Mouse (Mus musculus) midbrain, embryonic 12.5 days (tissue): ENCODE measurements around the gene 4930502E18Rik. TPM values are rescaled to one million over a fixed set of nuclear protein-coding genes. Genes with fewer than 3 reads are reported as not detected.
"Not testable (repeated sequence)": the region's sequence is repeated elsewhere in the genome, so short reads cannot be mapped to it uniquely, and the experiment has no call there.

ENCODE experiments used
- ATAC-seq: fragments of 200-750 bp; cut with Nextera tagmentation; 2 replicates; pipeline ENCODE4 v1.8.0; 2017; ENCODE audit warnings: low read depth, moderate TSS enrichment, moderate library complexity; ENCODE audit not compliant: low FRiP score
- H3K27ac ChIP-seq: fragments of 300-500 bp; sonication (generic); replicated peaks from 2 replicates; pipeline ENCODE4 v1.5.1; 2016; ENCODE audit warnings: mild to moderate bottlenecking
- H3K27me3 ChIP-seq: fragments of 300-500 bp; sonication (generic); 2 replicates; pipeline ENCODE4 v1.6.1; 2016; ENCODE audit warnings: mild to moderate bottlenecking
- H3K36me3 ChIP-seq: fragments of 300-500 bp; sonication (generic); 2 replicates; pipeline ENCODE4 v1.6.1; 2016
- H3K4me1 ChIP-seq: fragments of 300-500 bp; sonication (generic); 2 replicates; pipeline ENCODE4 v1.6.1; 2016
- H3K4me2 ChIP-seq: fragments of 300-500 bp; sonication (generic); replicated peaks from 2 replicates; pipeline ENCODE4 v1.6.1; 2016; ENCODE audit warnings: mild to moderate bottlenecking, moderate library complexity
- H3K4me3 ChIP-seq: fragments of 300-500 bp; sonication (generic); 2 replicates; pipeline ENCODE4 v1.5.1; 2016; ENCODE audit warnings: mild to moderate bottlenecking
- H3K9ac ChIP-seq: fragments of 300-500 bp; sonication (generic); replicated peaks from 2 replicates; pipeline ENCODE4 v1.6.1; 2016; ENCODE audit warnings: mild to moderate bottlenecking, moderate library complexity
- H3K9me3 ChIP-seq: fragments of 300-500 bp; sonication (generic); 2 replicates; pipeline ENCODE4 v1.6.1; 2016; ENCODE audit warnings: mild to moderate bottlenecking
- WGBS: fragments of 180-500 bp; shearing (Covaris S2); methylation state at CpG from one replicate; pipeline ENCODE4 v1.1.7; 2016; 5-methylcytosine and 5-hydroxymethylcytosine counted together
- polyA plus RNA-seq: library from polyadenylated mRNA; unstranded; fragments of >200 nt; fragmentation: Nextera tagmentation; extraction: Ambion mirVana; gene quantifications from 2 replicates; pipeline ENCODE4 v1.2.1, GENCODE M21; 2016

4930502E18Rik gene
- polyA plus RNA-seq = 0.13 and 0.21 TPM in 2 replicates

GRCm38 (mm10) chrX:53724596-53724995 is at the start of gene 4930502E18Rik:
TSS of gene 4930502E18Rik (plus strand) at chrX:53724826.
- Histone ChIP-seq H3K9ac (no peak within 1 kb of the TSS), H3K27me3 (no peaks in the 10 kb centered on the region), H3K4me1 (no peaks in the 10 kb centered on the region), H3K9me3 (no peaks in the 10 kb centered on the region), H3K4me3 (no peak within 1 kb of the TSS), H3K4me2 (no peak within 1 kb of the TSS), H3K27ac (no peak within 1 kb of the TSS), H3K36me3 (no peaks in the 10 kb centered on the region)
- ATAC-seq = no peak
- WGBS = 78% methylated on average over 11 of the region's 11 CpGs

GRCm38 (mm10) chrX:53676943-53677342 is 47.7 kb upstream of the 4930502E18Rik start:
- not testable (repeated sequence) for H3K4me1 ChIP-seq, H3K36me3 ChIP-seq, H3K9me3 ChIP-seq, H3K9ac ChIP-seq, H3K4me2 ChIP-seq, H3K27me3 ChIP-seq, H3K4me3 ChIP-seq, ATAC-seq, H3K27ac ChIP-seq
- 8% methylated on average over 1 of the region's 2 CpGs for WGBS

- ATAC-seq, H3K9me3 ChIP-seq, H3K9ac ChIP-seq, H3K4me1 ChIP-seq, H3K4me2 ChIP-seq, H3K36me3 ChIP-seq, H3K4me3 ChIP-seq, H3K27ac ChIP-seq, H3K27me3 ChIP-seq: not testable (repeated sequence)
- WGBS = 65% methylated on average over 2 of the region's 3 CpGs
These were observed 42.0 kb upstream of the 4930502E18Rik start for GRCm38 (mm10) chrX:53682650-53683049.

GRCm38 (mm10) chrX:53684676-53685075 is 40.0 kb upstream of the 4930502E18Rik start:
- H3K4me2 ChIP-seq, H3K9me3 ChIP-seq, H3K36me3 ChIP-seq, H3K27ac ChIP-seq, H3K9ac ChIP-seq, H3K4me1 ChIP-seq, H3K4me3 ChIP-seq, H3K27me3 ChIP-seq, ATAC-seq: not testable (repeated sequence)
- WGBS = 88% methylated on average over 2 of the region's 4 CpGs

- H3K36me3 ChIP-seq = no peaks in the 10 kb centered on the region
- ATAC-seq = no peak
- H3K27me3 ChIP-seq = no peaks in the 10 kb centered on the region
- H3K27ac ChIP-seq = no peak overlapping the region
- 59% methylated on average over 2 of the region's 2 CpGs for WGBS
- H3K4me1 ChIP-seq = no peaks in the 10 kb centered on the region
- H3K9me3 ChIP-seq = no peaks in the 10 kb centered on the region
- no peak overlapping the region for H3K9ac ChIP-seq
- no peak overlapping the region for H3K4me3 ChIP-seq
- H3K4me2 ChIP-seq = no peak overlapping the region
These were observed 32.6 kb upstream of the 4930502E18Rik start for GRCm38 (mm10) chrX:53692065-53692464.

- Histone ChIP-seq H3K9ac (no peak overlapping the region), H3K9me3 (no peaks in the 10 kb centered on the region), H3K4me2 (no peak overlapping the region), H3K4me1 (no peaks in the 10 kb centered on the region), H3K27me3 (no peaks in the 10 kb centered on the region), H3K4me3 (no peak overlapping the region), H3K36me3 (no peaks in the 10 kb centered on the region), H3K27ac (no peak overlapping the region)
- 74% methylated on average over 2 of the region's 2 CpGs for WGBS
- ATAC-seq = no peak
These were observed 31.5 kb upstream of the 4930502E18Rik start for GRCm38 (mm10) chrX:53693141-53693540.

GRCm38 (mm10) chrX:53694008-53694777 is 30.4 kb upstream of the 4930502E18Rik start:
- Histone ChIP-seq H3K4me3 (no peak overlapping the region), H3K9me3 (no peaks in the 10 kb centered on the region), H3K4me1 (no peaks in the 10 kb centered on the region), H3K27me3 (no peaks in the 10 kb centered on the region), H3K4me2 (no peak overlapping the region), H3K9ac (no peak overlapping the region), H3K36me3 (no peaks in the 10 kb centered on the region), H3K27ac (no peak overlapping the region)
- WGBS = 80% methylated on average over 9 of the region's 9 CpGs
- ATAC-seq = no peak

- H3K27ac ChIP-seq = no peak overlapping the region
- no peak overlapping the region for H3K4me2 ChIP-seq
- H3K27me3 ChIP-seq = no peaks in the 10 kb centered on the region
- H3K36me3 ChIP-seq = no peaks in the 10 kb centered on the region
- H3K9ac ChIP-seq = no peak overlapping the region
- H3K4me1 ChIP-seq = no peaks in the 10 kb centered on the region
- H3K9me3 ChIP-seq = no peaks in the 10 kb centered on the region
- 73% methylated on average over 2 of the region's 2 CpGs for WGBS
- ATAC-seq = no peak
- no peak overlapping the region for H3K4me3 ChIP-seq
These were observed 25.4 kb upstream of the 4930502E18Rik start for GRCm38 (mm10) chrX:53699225-53699624.

- Histone ChIP-seq H3K4me2 (no peak overlapping the region), H3K27me3 (no peaks in the 10 kb centered on the region), H3K4me3 (no peak overlapping the region), H3K27ac (no peak overlapping the region), H3K9ac (no peak overlapping the region), H3K9me3 (no peaks in the 10 kb centered on the region), H3K36me3 (no peaks in the 10 kb centered on the region), H3K4me1 (no peaks in the 10 kb centered on the region)
- 79% methylated on average over 3 of the region's 3 CpGs for WGBS
- ATAC-seq = no peak
These were observed 22.0 kb upstream of the 4930502E18Rik start for GRCm38 (mm10) chrX:53702673-53703072.

- Histone ChIP-seq H3K9ac (no peak overlapping the region), H3K36me3 (no peaks in the 10 kb centered on the region), H3K4me2 (peak overlapping the region; percentile 51), H3K4me1 (no peaks in the 10 kb centered on the region), H3K27ac (no peak overlapping the region), H3K27me3 (no peaks in the 10 kb centered on the region), H3K4me3 (peak overlapping the region; percentile 35), H3K9me3 (no peaks in the 10 kb centered on the region)
- 50% methylated on average over 2 of the region's 2 CpGs for WGBS
- peak; percentile 17 for ATAC-seq
These were observed 8.7 kb upstream of the 4930502E18Rik start for GRCm38 (mm10) chrX:53715942-53716322.

- WGBS = 26% methylated on average over 42 of the region's 49 CpGs
- ATAC-seq = peak; percentile 87
- H3K27ac ChIP-seq = no peak overlapping the region
- H3K27me3 ChIP-seq = no peaks in the 10 kb centered on the region
- H3K4me2 ChIP-seq = peak overlapping the region; percentile 51
- no peak overlapping the region; the same call in 1 of the 2 replicates for H3K9ac ChIP-seq
- no peaks in the 10 kb centered on the region for H3K36me3 ChIP-seq
- H3K9me3 ChIP-seq = no peaks in the 10 kb centered on the region
- H3K4me3 ChIP-seq = peak overlapping the region; percentile 35
- H3K4me1 ChIP-seq = no peaks in the 10 kb centered on the region
These were observed 8.1 kb upstream of the 4930502E18Rik start for GRCm38 (mm10) chrX:53716323-53717182.

- WGBS = 89% methylated on average over 2 of the region's 2 CpGs
- Histone ChIP-seq H3K9ac (no peak overlapping the region), H3K27ac (no peak overlapping the region), H3K9me3 (no peaks in the 10 kb centered on the region), H3K36me3 (no peaks in the 10 kb centered on the region), H3K4me3 (no peak overlapping the region), H3K4me2 (no peak overlapping the region), H3K4me1 (no peaks in the 10 kb centered on the region), H3K27me3 (no peaks in the 10 kb centered on the region)
- ATAC-seq = no peak
These were observed 4.3 kb downstream of the 4930502E18Rik start for GRCm38 (mm10) chrX:53728967-53729366.
